9 mouse cellular contexts compared by ENCODE assay signal in genomic region chr17:25751446-25751845, GRCm38 (mm10). TPM values are rescaled to one million over a fixed set of nuclear protein-coding genes. Genes with fewer than 3 reads are reported as not detected.
DNase-seq lines count a peak whose midpoint lies in the region; ATAC-seq and TF ChIP-seq lines count a peak whose summit lies in the region.
"Had no signal": no experiment of that assay in that cellular context is flagged by ENCODE, and none has a peak within 500 bp of the region (broad histone marks: within the 10 kb centered on the region; RNA-seq: fewer than 3 reads in every experiment).

No protein-coding gene starts in this region.

- TF ChIP-seq CTCF in layer of hippocampus, adult 2 months (conservative IDR thresholded peaks at IDR 0.05): no peak

- peak overlapping the region; percentile 33 for H3K27ac ChIP-seq in layer of hippocampus, adult 2 months

- no peak for ATAC-seq in granulocyte monocyte progenitor cell, adult 5-6 weeks (replicated peaks; ENCODE audit: poor library complexity, severe bottlenecking)

- peak; percentile 18 to 22 for DNase-seq in cerebellum, postnatal 36 days
- DNase-seq in cerebellum, adult 9-11 months: no peak
- peak in 1 of 2 experiments; percentile 44 for DNase-seq in layer of hippocampus, adult 2 months (ENCODE audit: low spot score in 2 of 2)
- DNase-seq in layer of hippocampus, adult 8-10 months (ENCODE audit: low spot score in 2 of 2): no peak
- DNase-seq in Muller cell, postnatal 12 days (ENCODE audit: inconsistent ontology term): peak; percentile 82
- DNase-seq in kidney, postnatal 4 days: peak; percentile 79 to 82
- no peak for DNase-seq in neural tube, embryonic 10.5 days (ENCODE audit: extremely low spot score, low spot score)

- no peak overlapping the region for H3K4me3 ChIP-seq in layer of hippocampus, adult 2 months

RNA-seq across cellular contexts. Expression of gene Msln, which starts 2.7 kb away (rescaled TPM):
- under 1 TPM; 0.51 to 0.69 TPM for total RNA-seq in layer of hippocampus, adult 2 months (2021)
- total RNA-seq in layer of hippocampus, adult 8-10 months (2022): 1 to 10 TPM in 2 of 4 experiments, under 1 TPM in 2; 0.21 to 1.8 (median 0.92) TPM
- total RNA-seq in granulocyte monocyte progenitor cell, adult 5-6 weeks (2014; fragmentation: Nextera tagmentation): not detected in 2 replicates
- not detected in 2 replicates for total RNA-seq in granulocyte monocyte progenitor cell, adult 5-6 weeks (2017)

RNA-seq across cellular contexts. Expression of gene Mslnl, which starts 15.6 kb away (rescaled TPM):
- total RNA-seq in layer of hippocampus, adult 2 months (2021): not detected
- total RNA-seq in layer of hippocampus, adult 8-10 months (2022): under 1 TPM in 3 of 4 experiments, not detected in 1; 0.13 to 0.41 (median 0.23) TPM
- total RNA-seq in granulocyte monocyte progenitor cell, adult 5-6 weeks (2014; fragmentation: Nextera tagmentation): not detected in 2 replicates
- total RNA-seq in granulocyte monocyte progenitor cell, adult 5-6 weeks (2017): not detected in 2 replicates
- total RNA-seq: left cerebral cortex, postnatal 14 days had no signal

RNA-seq across cellular contexts. Expression of gene Narfl, which starts 22.1 kb away (rescaled TPM):
- 10 to 100 TPM; 37.4 to 39.8 TPM for total RNA-seq in layer of hippocampus, adult 2 months (2021)
- 10 to 100 TPM; 33.0 to 45.0 (median 34.2) TPM for total RNA-seq in layer of hippocampus, adult 8-10 months (2022)
- 22.8 and 23.5 TPM in 2 replicates for total RNA-seq in granulocyte monocyte progenitor cell, adult 5-6 weeks (2014; fragmentation: Nextera tagmentation)
- 15.0 and 17.4 TPM in 2 replicates for total RNA-seq in granulocyte monocyte progenitor cell, adult 5-6 weeks (2017)

RNA-seq across cellular contexts. Expression of gene Rpusd1, which starts 24.0 kb away (rescaled TPM):
- 10 to 100 TPM; 54.5 to 56.9 TPM for total RNA-seq in layer of hippocampus, adult 2 months (2021)
- total RNA-seq in layer of hippocampus, adult 8-10 months (2022): 10 to 100 TPM; 51.7 to 56.8 (median 54.0) TPM
- 10.9 and 15.6 TPM in 2 replicates for total RNA-seq in granulocyte monocyte progenitor cell, adult 5-6 weeks (2014; fragmentation: Nextera tagmentation)
- total RNA-seq in granulocyte monocyte progenitor cell, adult 5-6 weeks (2017): 4.2 and 6.6 TPM in 2 replicates

RNA-seq across cellular contexts. Expression of gene Chtf18, which starts 24.2 kb away (rescaled TPM):
- 1 to 10 TPM; 1.2 to 1.8 TPM for total RNA-seq in layer of hippocampus, adult 2 months (2021)
- 1 to 10 TPM; 1.3 to 4.9 (median 2.0) TPM for total RNA-seq in layer of hippocampus, adult 8-10 months (2022)
- 16.8 and 29.8 TPM in 2 replicates for total RNA-seq in granulocyte monocyte progenitor cell, adult 5-6 weeks (2014; fragmentation: Nextera tagmentation)
- total RNA-seq in granulocyte monocyte progenitor cell, adult 5-6 weeks (2017): 17.0 and 22.4 TPM in 2 replicates

Comparison
In these comparisons a context has a peak if more than half of its experiments do, and no peak if none do; other contexts are left out.
1. DNase-seq: peak in cerebellum, postnatal 36 days (2 of 2), Muller cell, postnatal 12 days (single experiment) and kidney, postnatal 4 days (2 of 2); none in cerebellum, adult 9-11 months (single experiment), layer of hippocampus, adult 8-10 months (0 of 2) and neural tube, embryonic 10.5 days (single experiment).